19 mouse cellular contexts compared by ENCODE assay signal in the genomic region with DNA sequence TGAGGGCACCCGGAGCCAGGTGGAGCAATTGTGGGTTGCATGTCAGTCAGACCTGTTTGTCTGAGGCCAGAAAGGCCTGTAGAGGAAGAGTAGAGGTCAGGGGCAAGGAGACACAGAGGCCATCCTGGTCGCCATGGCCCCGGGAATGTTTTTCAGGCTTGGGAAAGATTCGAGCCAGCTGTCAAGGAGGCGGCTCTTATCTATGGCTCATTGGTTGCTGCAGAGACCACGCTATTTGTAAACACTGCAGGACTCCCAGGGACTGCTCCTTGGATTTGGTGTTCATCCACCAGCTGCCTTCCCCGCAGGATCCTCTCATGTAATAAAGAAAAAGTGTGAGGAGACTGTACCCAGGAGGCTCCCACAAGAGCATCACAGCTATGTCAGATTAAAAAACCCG. TPM values are rescaled to one million over a fixed set of nuclear protein-coding genes. Genes with fewer than 3 reads are reported as not detected.
DNase-seq lines count a peak whose midpoint lies in the region; ATAC-seq and TF ChIP-seq lines count a peak whose summit lies in the region.
"Had no signal": no experiment of that assay in that cellular context is flagged by ENCODE, and none has a peak within 500 bp of the region (broad histone marks: within the 10 kb centered on the region; RNA-seq: fewer than 3 reads in every experiment).

No protein-coding gene starts in this region.

- no peak overlapping the region for H3K4me3 ChIP-seq in heart, embryonic 11.5 days (ENCODE audit: low read depth, low read length)
- H3K4me3 ChIP-seq in thymus, adult 2 months (ENCODE audit: control insufficient read depth, insufficient read depth, low read length), result no peak overlapping the region
- H3K4me3 ChIP-seq: forebrain, embryonic 13.5 days; limb, embryonic 12.5 days; liver, embryonic 15.5 days; midbrain, embryonic 13.5 days; neural tube, embryonic 12.5 days had no signal

- no peak for ATAC-seq in heart, embryonic 11.5 days (replicated peaks; ENCODE audit: insufficient number of reproducible peaks, low FRiP score, low TSS enrichment)
- ATAC-seq: forebrain, embryonic 13.5 days; intestine, embryonic 16.5 days; midbrain, embryonic 13.5 days had no signal

- no peak overlapping the region for H3K9ac ChIP-seq in heart, embryonic 11.5 days (ENCODE audit: low read depth, low read length)
- H3K9ac ChIP-seq: forebrain, embryonic 13.5 days; limb, embryonic 12.5 days; liver, embryonic 15.5 days; midbrain, embryonic 13.5 days; neural tube, embryonic 12.5 days had no signal

- H3K36me3 ChIP-seq in heart, embryonic 11.5 days (ENCODE audit: control insufficient read depth, insufficient read depth, low read length), result no peaks in the 10 kb centered on the region
- H3K36me3 ChIP-seq in thymus, adult 2 months (ENCODE audit: control insufficient read depth, insufficient read depth, low read length), result no peaks in the 10 kb centered on the region
- H3K36me3 ChIP-seq: limb, embryonic 12.5 days; liver, embryonic 15.5 days; midbrain, embryonic 13.5 days; neural tube, embryonic 12.5 days had no signal

- WGBS in heart, embryonic 11.5 days (ENCODE audit: insufficient replicate concordance), result 26% methylated on average over 8 of the region's 8 CpGs
- WGBS in thymus, adult 2 months, result 96% methylated on average over 8 of the region's 8 CpGs

- no peak overlapping the region for H3K27ac ChIP-seq in heart, embryonic 11.5 days (ENCODE audit: low read depth, low read length)
- H3K27ac ChIP-seq in thymus, adult 2 months (ENCODE audit: control insufficient read depth, insufficient read depth, low read length), result no peak overlapping the region
- H3K27ac ChIP-seq: forebrain, embryonic 13.5 days; limb, embryonic 12.5 days; liver, embryonic 15.5 days; midbrain, embryonic 13.5 days; neural tube, embryonic 12.5 days; stomach, postnatal 0 days had no signal

- no peaks in the 10 kb centered on the region for H3K9me3 ChIP-seq in heart, embryonic 11.5 days (replicated peaks; ENCODE audit: control insufficient read depth, low read length)
- H3K9me3 ChIP-seq: forebrain, embryonic 13.5 days; limb, embryonic 12.5 days; liver, embryonic 15.5 days; midbrain, embryonic 13.5 days; neural tube, embryonic 12.5 days had no signal

- H3K4me1 ChIP-seq in heart, embryonic 11.5 days (ENCODE audit: control insufficient read depth, insufficient read depth, low read length), result peaks cover 7% of the 10 kb centered on the region
- no peaks in the 10 kb centered on the region for H3K4me1 ChIP-seq in thymus, adult 2 months (replicated peaks; ENCODE audit: control insufficient read depth, insufficient read depth, low read length)
- H3K4me1 ChIP-seq: liver, embryonic 15.5 days had no signal

- TF ChIP-seq POLR2A in thymus, adult 2 months (IDR thresholded peaks at IDR 0.05; ENCODE audit: control insufficient read depth, extremely low read depth, insufficient read depth, low read length, poor library complexity), result no peak

- no peak for TF ChIP-seq CTCF in thymus, adult 2 months (IDR thresholded peaks at IDR 0.05; ENCODE audit: borderline replicate concordance, control insufficient read depth, extremely low read depth, insufficient read depth, low read length, poor library complexity)

- no peak overlapping the region for H3K4me2 ChIP-seq in heart, embryonic 11.5 days
- H3K4me2 ChIP-seq: forebrain, embryonic 13.5 days; limb, embryonic 12.5 days; liver, embryonic 15.5 days; midbrain, embryonic 13.5 days; neural tube, embryonic 12.5 days had no signal

- no peaks in the 10 kb centered on the region for H3K27me3 ChIP-seq in heart, embryonic 11.5 days (ENCODE audit: control insufficient read depth, insufficient read depth, low read length)
- no peaks in the 10 kb centered on the region for H3K27me3 ChIP-seq in thymus, adult 2 months (ENCODE audit: control insufficient read depth, insufficient read depth, low read length)
- H3K27me3 ChIP-seq: forebrain, embryonic 13.5 days; limb, embryonic 12.5 days; liver, embryonic 15.5 days; midbrain, embryonic 13.5 days; neural tube, embryonic 12.5 days had no signal

- peak; percentile 13 to 32 for DNase-seq in heart, adult 18-20 months
- peak; percentile 8 for DNase-seq in R1 (ENCODE audit: low read depth, low spot score)
- peak; percentile 26 for DNase-seq in heart, postnatal 4 days
- peak; percentile 53 for DNase-seq in lung, postnatal 25 days (ENCODE audit: low spot score)
- no peak for DNase-seq in thymus, adult 2 months
- DNase-seq in left cerebral cortex, adult 9 months (ENCODE audit: low spot score in 2 of 2), result no peak
- DNase-seq: adrenal gland, postnatal 25 days; B cell, adult 2 months; kidney, postnatal 14 days; right cerebral cortex, adult 18-20 months; thymus, postnatal 36 days had no signal

RNA-seq across cellular contexts. Expression of a gene that starts 34.6 kb away (rescaled TPM):
- total RNA-seq in heart, adult 18-20 months (2021), result 10 to 100 TPM; 11.7 to 15.8 TPM
- 29.3 and 29.7 TPM in 2 replicates for polyA plus RNA-seq in heart, embryonic 11.5 days (2014; fragmentation: Nextera tagmentation; extraction: Ambion mirVana)
- 10 to 100 TPM; 21.7 to 23.5 TPM for total RNA-seq in heart, postnatal 4 days (2021)
- 8.2 and 9.4 TPM in 2 replicates for polyA plus RNA-seq in thymus, adult 2 months (2012; rRNA removed)

Comparison
In these comparisons a context has a peak if more than half of its experiments do, and no peak if none do; other contexts are left out.
1. DNase-seq: peak in heart, adult 18-20 months (2 of 2), R1 (single experiment), heart, postnatal 4 days (single experiment) and lung, postnatal 25 days (single experiment); none in thymus, adult 2 months (single experiment) and left cerebral cortex, adult 9 months (0 of 2).